Mouse (Mus musculus) small intestine, adult 2 months (tissue): Measurements from ENCODE around the gene Paqr7. TPM values are rescaled to one million over a fixed set of nuclear protein-coding genes. Genes with fewer than 3 reads are reported as not detected.

Source experiments
- H3K27ac ChIP-seq: fragments of 200-500 bp; 2 replicates; pipeline ENCODE4 v1.5.1; 2012; ENCODE audit warnings: low read depth, low read length, control low read depth, inconsistent platforms; ENCODE audit not compliant: insufficient read depth
- H3K27me3 ChIP-seq: fragments of 200-500 bp; 2 replicates; pipeline ENCODE4 v1.6.1; 2012; ENCODE audit warnings: mild to moderate bottlenecking, moderate library complexity, low read length, inconsistent platforms; ENCODE audit not compliant: control insufficient read depth, insufficient read depth
- H3K36me3 ChIP-seq: fragments of 200-500 bp; 2 replicates; pipeline ENCODE4 v1.6.1; 2012; ENCODE audit warnings: mild to moderate bottlenecking, low read length, control low read depth, inconsistent platforms; ENCODE audit not compliant: control insufficient read depth, insufficient read depth
- H3K4me1 ChIP-seq: fragments of 200-500 bp; 2 replicates; pipeline ENCODE4 v1.6.1; 2012; ENCODE audit warnings: low read length, inconsistent platforms, mixed read lengths; ENCODE audit not compliant: control insufficient read depth, insufficient read depth, insufficient read length
- H3K4me3 ChIP-seq: fragments of 200-500 bp; 2 replicates; pipeline ENCODE4 v1.5.1; 2012; ENCODE audit warnings: low read depth, mild to moderate bottlenecking, control low read depth, inconsistent platforms, low read length, moderate library complexity
- CTCF ChIP-seq: fragments of 200-500 bp; IDR thresholded peaks from 2 replicates; pipeline ENCODE4 v1.5.1; 2012; ENCODE audit warnings: low read depth, mild to moderate bottlenecking, control low read depth, inconsistent platforms, low read length, moderate library complexity, mixed read lengths; ENCODE audit not compliant: insufficient replicate concordance, insufficient read length; ENCODE audit errors: extremely low read depth
- POLR2A ChIP-seq: fragments of 200-500 bp; IDR thresholded peaks from 2 replicates; pipeline ENCODE4 v1.6.1; 2012; ENCODE audit warnings: low read depth, mild to moderate bottlenecking, control low read depth, inconsistent platforms, low read length, moderate library complexity
- WGBS: fragments of 180-500 bp; shearing (Covaris S2); methylation state at CpG from one replicate; pipeline ENCODE4 v1.1.7; 2018; 5-methylcytosine and 5-hydroxymethylcytosine counted together
- polyA plus RNA-seq: library from polyadenylated mRNA; depleted of rRNA; stranded (reverse); fragments of >200 nt; gene quantifications from 2 replicates; pipeline ENCODE4 v1.2.3, GENCODE M21; 2012

Paqr7 gene
- polyA plus RNA-seq, 1 experiment = 31.2 TPM

DNA sequence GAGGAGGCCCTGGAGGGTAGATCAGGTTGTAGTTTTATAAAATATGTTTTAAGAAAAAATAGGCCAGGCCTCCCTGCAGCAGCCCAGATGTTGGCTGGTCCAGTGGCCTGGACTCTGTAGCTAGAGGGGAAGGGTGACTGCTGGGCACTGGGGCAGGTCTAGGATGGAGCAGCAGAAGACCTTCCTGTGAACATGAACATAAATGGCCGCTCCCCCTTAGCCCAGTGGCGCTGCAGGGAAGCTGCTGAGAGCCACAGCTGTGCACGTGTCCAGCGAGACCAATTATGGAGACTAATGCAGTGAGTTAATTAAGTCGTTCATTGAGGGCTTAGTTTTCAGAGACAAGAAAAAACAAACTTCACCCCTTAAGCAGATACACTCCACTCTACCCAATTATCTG is 29.3 kb downstream of the Paqr7 start:
- no peak for TF ChIP-seq CTCF
- TF ChIP-seq POLR2A = no peak
- H3K27me3 ChIP-seq = no peaks in the 10 kb centered on the region
- H3K4me3 ChIP-seq = no peak overlapping the region
- H3K36me3 ChIP-seq = peaks cover 54% of the 10 kb centered on the region
- no peak overlapping the region for H3K27ac ChIP-seq
- 78% methylated on average over 5 of the region's 5 CpGs for WGBS
- no peaks in the 10 kb centered on the region for H3K4me1 ChIP-seq

DNA sequence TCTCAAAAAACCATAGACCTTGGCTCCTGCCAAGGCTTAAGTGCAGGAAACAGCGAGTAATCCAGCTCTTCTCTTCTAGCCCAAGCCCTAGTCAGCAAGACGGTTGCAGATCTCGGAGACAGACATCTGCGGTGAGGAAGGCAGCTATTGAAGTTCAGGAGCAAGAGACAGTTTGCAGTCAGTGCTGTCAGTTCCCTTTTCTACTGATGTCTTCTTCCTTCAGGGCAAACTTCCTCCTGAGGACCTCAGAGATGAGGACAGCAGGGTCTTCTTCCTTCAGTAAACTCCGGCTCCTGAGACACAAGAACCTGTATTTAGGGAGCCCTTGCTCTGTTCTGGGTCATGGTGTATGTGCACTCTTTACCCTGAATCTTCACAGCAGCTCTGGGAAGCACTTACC is 29.7 kb downstream of the Paqr7 start:
- Histone ChIP-seq H3K4me1 (no peaks in the 10 kb centered on the region), H3K4me3 (no peak overlapping the region), H3K27ac (no peak overlapping the region), H3K27me3 (no peaks in the 10 kb centered on the region), H3K36me3 (peaks cover 57% of the 10 kb centered on the region)
- TF ChIP-seq CTCF = no peak
- TF ChIP-seq POLR2A = no peak
- WGBS = 71% methylated on average over 5 of the region's 5 CpGs

DNA sequence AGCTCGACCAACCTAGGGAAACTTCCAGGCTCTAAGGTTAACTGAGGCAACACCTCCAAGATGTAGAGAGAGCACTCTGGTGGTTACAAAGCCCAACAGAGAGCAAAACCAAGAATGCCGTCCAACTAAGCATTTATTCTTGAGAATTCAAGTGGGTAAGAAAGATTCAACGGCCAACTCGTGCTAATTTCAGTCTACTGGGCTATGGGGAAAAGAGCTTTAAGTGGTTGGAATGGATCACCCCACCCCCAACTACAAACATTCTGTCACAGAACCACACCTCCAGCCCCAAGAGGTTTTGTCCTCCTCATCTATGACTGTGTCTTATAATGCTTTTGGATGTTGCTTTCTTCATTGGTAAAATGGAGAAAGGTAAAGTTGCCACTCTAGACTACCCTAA is 36.4 kb downstream of the Paqr7 start:
- no peak overlapping the region for H3K27ac ChIP-seq
- no peak overlapping the region for H3K4me3 ChIP-seq
- peaks cover 33% of the 10 kb centered on the region for H3K36me3 ChIP-seq
- H3K27me3 ChIP-seq = no peaks in the 10 kb centered on the region
- TF ChIP-seq CTCF (no peak), POLR2A (no peak)
- peaks cover 3% of the 10 kb centered on the region; the same call in 1 of the 2 replicates for H3K4me1 ChIP-seq
- WGBS = 73% methylated on average over 4 of the region's 4 CpGs

DNA sequence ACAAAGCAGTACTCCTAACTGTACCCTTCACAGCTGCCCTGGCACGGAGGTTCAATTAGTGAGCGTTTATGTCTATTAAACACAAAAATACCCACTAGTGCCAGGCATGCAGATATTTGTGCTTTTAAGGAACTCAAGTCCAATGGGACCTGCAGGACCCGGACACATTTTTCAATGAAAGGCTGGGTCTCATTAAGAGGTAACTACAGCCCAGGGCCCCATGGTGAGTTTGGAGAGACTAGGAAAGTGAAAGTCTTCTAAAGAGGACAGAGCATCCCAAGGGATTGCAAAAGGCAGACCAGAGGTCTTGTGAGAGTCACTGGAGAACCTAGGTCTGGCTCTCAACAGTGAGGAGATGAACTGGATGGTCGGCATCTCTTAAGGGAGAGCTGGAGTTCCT is 36.9 kb downstream of the Paqr7 start:
- Histone ChIP-seq H3K27me3 (no peaks in the 10 kb centered on the region), H3K4me1 (peaks cover 3% of the 10 kb centered on the region; the same call in 1 of the 2 replicates), H3K4me3 (no peak overlapping the region), H3K27ac (no peak overlapping the region), H3K36me3 (peaks cover 29% of the 10 kb centered on the region)
- WGBS = 87% methylated on average over 4 of the region's 4 CpGs
- TF ChIP-seq POLR2A (no peak), CTCF (no peak)

DNA sequence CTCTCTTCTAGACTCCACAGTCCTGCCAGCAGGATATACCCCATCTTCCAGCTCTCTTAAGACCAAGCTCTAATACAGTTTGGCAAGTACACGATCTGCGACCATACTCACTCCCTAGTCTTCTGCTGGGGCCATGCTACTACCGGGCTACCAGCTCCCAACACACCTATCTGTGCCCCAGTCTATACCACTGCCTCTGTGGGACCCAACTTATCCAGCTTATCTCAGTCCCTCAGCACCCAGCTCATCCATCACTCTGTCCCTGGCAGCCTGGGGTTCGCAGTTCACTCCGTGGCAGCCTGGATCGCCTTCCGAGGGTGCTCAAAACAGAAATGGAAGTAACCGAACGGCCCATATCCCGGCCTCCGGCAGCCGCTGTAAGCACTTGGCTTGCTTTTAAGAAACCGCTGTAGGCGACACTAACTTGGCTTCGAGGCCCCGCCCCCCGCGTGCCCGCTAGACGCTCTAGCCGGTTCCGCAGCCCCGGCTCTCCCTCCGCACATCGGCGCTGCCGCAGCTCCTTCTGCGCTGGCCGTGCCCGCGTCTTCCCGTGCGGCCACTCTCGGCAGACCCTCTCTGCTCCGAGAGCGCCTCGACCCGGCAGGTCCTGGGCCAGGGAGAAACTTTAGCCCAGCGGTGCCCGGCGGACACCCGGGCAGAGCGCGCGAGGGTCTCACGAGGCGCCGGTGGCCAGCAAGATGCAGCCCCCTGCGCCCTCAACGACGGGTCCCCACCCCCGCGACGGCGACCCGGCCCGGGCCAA is 37.8 kb downstream of the Paqr7 start:
- H3K4me1 ChIP-seq = peaks cover 3% of the 10 kb centered on the region; the same call in 1 of the 2 replicates
- peaks cover 20% of the 10 kb centered on the region for H3K36me3 ChIP-seq
- peak overlapping the region; percentile 95 for H3K4me3 ChIP-seq
- WGBS = under 1% methylated on average over 57 of the region's 57 CpGs
- no peaks in the 10 kb centered on the region for H3K27me3 ChIP-seq
- TF ChIP-seq POLR2A (no peak), CTCF (no peak)
- H3K27ac ChIP-seq = peak overlapping the region; percentile 60

DNA sequence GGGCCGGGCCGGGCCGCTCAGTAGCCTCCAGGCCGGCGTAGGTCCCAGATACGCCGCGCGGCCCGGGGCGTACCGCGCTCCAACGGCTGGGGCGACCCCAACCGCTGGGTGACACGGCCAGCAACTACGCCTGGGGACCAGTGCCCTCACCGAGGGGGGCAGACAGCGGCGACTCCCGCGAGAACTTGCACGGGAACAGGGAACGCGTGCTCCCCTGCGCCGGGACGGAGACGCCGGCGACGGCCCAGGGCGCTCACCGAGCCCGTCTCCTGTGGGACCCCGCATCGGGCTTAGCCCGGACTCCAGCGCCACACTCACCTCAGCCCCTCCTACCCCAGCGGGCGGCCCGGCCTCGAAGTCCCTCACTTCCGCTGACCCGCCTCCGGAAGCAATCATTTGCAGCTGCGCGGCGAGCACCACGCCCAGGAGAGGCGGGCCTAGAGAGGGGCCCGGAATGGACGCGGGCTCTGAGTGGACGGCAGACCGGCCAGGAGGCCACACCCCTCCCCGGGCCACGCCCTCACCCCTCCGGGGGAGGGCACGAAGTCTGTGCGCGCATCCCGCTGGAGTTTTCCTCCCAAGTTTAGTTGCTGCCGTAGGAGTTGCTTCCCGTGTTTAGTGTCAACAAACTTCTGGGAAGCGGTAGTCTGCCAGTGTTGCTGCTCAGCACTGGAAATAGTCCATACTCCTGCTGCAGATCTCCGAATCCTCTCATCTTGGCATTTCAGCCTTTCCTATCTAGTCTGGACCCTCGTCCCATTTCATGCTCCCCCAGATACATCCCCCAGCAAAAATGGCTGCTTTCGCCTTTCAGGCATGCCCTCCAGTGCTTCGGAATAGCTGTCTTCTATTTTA is 38.7 kb downstream of the Paqr7 start, which contains the start of gene Mtfr1l:
Gene Mtfr1l (minus strand): TSS at position 456 of the 855 bp plus-strand sequence.
- Histone ChIP-seq H3K27me3 (no peaks in the 10 kb centered on the region), H3K4me1 (peaks cover 3% of the 10 kb centered on the region; the same call in 1 of the 2 replicates), H3K27ac (peak within 1 kb of the TSS; percentile 60), H3K4me3 (peak within 1 kb of the TSS; percentile 95), H3K36me3 (peaks cover 13% of the 10 kb centered on the region)
- under 1% methylated on average over 71 of the region's 71 CpGs for WGBS
- TF ChIP-seq POLR2A = peak; percentile 63
- no peak for TF ChIP-seq CTCF

DNA sequence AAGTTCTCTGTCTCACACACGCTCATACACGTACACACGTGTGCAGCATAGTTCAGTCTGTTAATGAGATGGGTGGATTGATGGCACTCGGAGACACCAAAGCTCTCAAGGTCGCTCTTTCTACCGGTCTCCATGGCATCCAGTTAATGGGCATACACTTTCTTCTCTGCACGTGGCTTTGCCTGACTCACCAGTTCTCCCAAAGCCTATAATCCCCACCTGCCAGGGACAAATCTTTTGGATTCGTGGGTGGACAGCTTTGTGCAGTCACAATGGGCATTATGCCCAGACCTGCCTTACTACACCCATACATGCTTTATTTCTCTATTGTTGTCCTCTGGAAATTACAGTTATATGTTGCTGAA is 39.3 kb downstream of the Paqr7 start:
- peaks cover 3% of the 10 kb centered on the region; the same call in 1 of the 2 replicates for H3K4me1 ChIP-seq
- H3K36me3 ChIP-seq = peaks cover 7% of the 10 kb centered on the region; the same call in 1 of the 2 replicates
- H3K4me3 ChIP-seq = peak overlapping the region; percentile 95
- peak overlapping the region; percentile 42; the same call in 1 of the 2 replicates for H3K27ac ChIP-seq
- TF ChIP-seq CTCF (no peak), POLR2A (no peak)
- H3K27me3 ChIP-seq = no peaks in the 10 kb centered on the region
- WGBS = under 1% methylated on average over 8 of the region's 8 CpGs
